ENCODE assay signal across 7 mouse cellular contexts in the genomic region with DNA sequence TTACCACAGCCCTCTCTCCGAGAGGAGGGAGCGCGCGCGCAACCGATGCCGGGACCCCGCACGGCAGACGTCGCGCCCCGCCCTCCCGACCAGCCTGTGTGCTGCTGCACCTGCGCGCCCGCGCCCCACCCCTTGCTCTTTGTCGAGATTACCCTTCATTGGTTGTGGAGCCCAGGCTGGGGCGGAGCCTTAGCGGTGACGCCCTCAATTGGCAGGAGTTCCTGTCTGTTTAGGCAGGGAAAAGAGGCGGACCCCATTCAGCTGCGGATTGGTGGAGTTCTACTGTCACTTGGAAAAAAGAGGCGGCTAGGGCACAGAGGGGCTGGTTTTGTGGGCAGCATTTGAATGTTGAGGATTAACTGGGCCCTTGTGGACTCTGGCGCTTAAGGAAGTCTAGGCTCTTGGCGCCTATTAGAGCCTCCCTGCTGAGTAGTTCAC. TPM values are rescaled to one million over a fixed set of nuclear protein-coding genes. Genes with fewer than 3 reads are reported as not detected.
DNase-seq lines count a peak whose midpoint lies in the region; ATAC-seq lines count a peak whose summit lies in the region.

No protein-coding gene starts in this region.

- peak; percentile 98 for DNase-seq in adrenal gland, adult 8-10 months
- peak; percentile 92 for DNase-seq in embryo, embryonic 9.5 days (ENCODE audit: extremely low spot score)
- DNase-seq in gastrocnemius, postnatal 4 days (ENCODE audit: low spot score in 2 of 2) = peak; percentile 90 to 96
- peak; percentile 94 to 96 for DNase-seq in left cerebral cortex, postnatal 36 days (ENCODE audit: low spot score in 2 of 2)
- peak; percentile 97 for DNase-seq in midbrain, embryonic 11.5 days (ENCODE audit: low spot score, missing footprints)
- DNase-seq in skeletal muscle tissue, adult 2 months (ENCODE audit: low read depth, low spot score) = peak; percentile 97

- no peaks in the 10 kb centered on the region for H3K9me3 ChIP-seq in intestine, embryonic 16.5 days (ENCODE audit: control insufficient read depth, low read length)
- no peaks in the 10 kb centered on the region for H3K9me3 ChIP-seq in midbrain, embryonic 11.5 days (ENCODE audit: control insufficient read depth, low read length)

- no peaks in the 10 kb centered on the region for H3K36me3 ChIP-seq in intestine, embryonic 16.5 days (ENCODE audit: control insufficient read depth, insufficient read depth, low read length)
- H3K36me3 ChIP-seq in midbrain, embryonic 11.5 days (ENCODE audit: control insufficient read depth, insufficient read depth, low read length) = no peaks in the 10 kb centered on the region

- no peaks in the 10 kb centered on the region for H3K27me3 ChIP-seq in intestine, embryonic 16.5 days (replicated peaks; ENCODE audit: control insufficient read depth, insufficient read depth, low read length)
- no peaks in the 10 kb centered on the region for H3K27me3 ChIP-seq in midbrain, embryonic 11.5 days (ENCODE audit: control insufficient read depth, insufficient read depth, low read length)

- peak overlapping the region; percentile 62 for H3K4me3 ChIP-seq in intestine, embryonic 16.5 days (ENCODE audit: low read length)
- peak overlapping the region; percentile 66 for H3K4me3 ChIP-seq in midbrain, embryonic 11.5 days (ENCODE audit: low read depth, low read length)

- peak overlapping the region; percentile 44 for H3K4me2 ChIP-seq in intestine, embryonic 16.5 days (ENCODE audit: low read depth, low read length)
- H3K4me2 ChIP-seq in midbrain, embryonic 11.5 days = peak overlapping the region; percentile 28

- peak; percentile 99 for ATAC-seq in intestine, embryonic 16.5 days
- peak; percentile 99 for ATAC-seq in midbrain, embryonic 11.5 days (ENCODE audit: low FRiP score)

- H3K27ac ChIP-seq in intestine, embryonic 16.5 days (ENCODE audit: low read length) = peak overlapping the region; percentile 80
- H3K27ac ChIP-seq in midbrain, embryonic 11.5 days (ENCODE audit: low read depth, low read length) = peak overlapping the region; percentile 92

- no peaks in the 10 kb centered on the region for H3K4me1 ChIP-seq in intestine, embryonic 16.5 days (ENCODE audit: control insufficient read depth, insufficient read depth, low read length)
- H3K4me1 ChIP-seq in midbrain, embryonic 11.5 days (ENCODE audit: control insufficient read depth, insufficient read depth, low read length) = peaks cover 6% of the 10 kb centered on the region; the same call in 1 of the 2 replicates

- 2% methylated on average over 25 of the region's 27 CpGs for WGBS in intestine, embryonic 16.5 days
- 16% methylated on average over 27 of the region's 27 CpGs for WGBS in midbrain, embryonic 11.5 days

- peak overlapping the region; percentile 72 for H3K9ac ChIP-seq in intestine, embryonic 16.5 days (ENCODE audit: low read depth, low read length)
- H3K9ac ChIP-seq in midbrain, embryonic 11.5 days (ENCODE audit: low read length) = peak overlapping the region; percentile 79

- intact Hi-C loops in left cerebral cortex, postnatal 36 days (cut with DNase I) = loop anchor here (2.0 kb wide), 1 partner anchor 119 kb away; the partner anchor contains the start of gene Hcfc1

RNA-seq across cellular contexts. Expression of gene Opn1mw, which starts 41.6 kb away (rescaled TPM):
- total RNA-seq in adrenal gland, adult 8-10 months (2022) = not detected
- total RNA-seq in gastrocnemius, postnatal 4 days (2021) = not detected
- not detected in 2 replicates for polyA plus RNA-seq in intestine, embryonic 16.5 days (2015; fragmentation: Nextera tagmentation; extraction: Ambion mirVana)
- under 1 TPM in 1 of 2 experiments, not detected in 1; 0.66 TPM for total RNA-seq in left cerebral cortex, postnatal 36 days (2021)
- polyA plus RNA-seq in midbrain, embryonic 11.5 days (2014; fragmentation: Nextera tagmentation; extraction: Ambion mirVana) = not detected in 2 replicates

RNA-seq across cellular contexts. Expression of gene Mecp2, which starts 49.5 kb away (rescaled TPM):
- 10 to 100 TPM; 37.8 to 56.5 (median 46.9) TPM for total RNA-seq in adrenal gland, adult 8-10 months (2022)
- 10 to 100 TPM; 45.4 to 48.7 TPM for total RNA-seq in gastrocnemius, postnatal 4 days (2021)
- 10.0 and 10.1 TPM in 2 replicates for polyA plus RNA-seq in intestine, embryonic 16.5 days (2015; fragmentation: Nextera tagmentation; extraction: Ambion mirVana)
- total RNA-seq in left cerebral cortex, postnatal 36 days (2021) = 10 to 100 TPM; 82.0 to 91.2 TPM
- polyA plus RNA-seq in midbrain, embryonic 11.5 days (2014; fragmentation: Nextera tagmentation; extraction: Ambion mirVana) = 15.3 and 17.1 TPM in 2 replicates

Comparison
In these comparisons a context has a peak if more than half of its experiments do, and no peak if none do; other contexts are left out.
1. Peak in every context shown above with its lines: DNase-seq, ATAC-seq, H3K4me3 ChIP-seq and H3K27ac ChIP-seq.